Mouse (Mus musculus) CD4-positive, CD25-positive, alpha-beta regulatory T cell, adult 2 months (primary cell): ENCODE data around the gene Mthfd2.
"Not testable (repeated sequence)": the region's sequence is repeated elsewhere in the genome, so short reads cannot be mapped to it uniquely, and the experiment has no call there.

Source experiments
- DNase-seq: peaks from one replicate; pipeline ENCODE4 v3.0.0-alpha.2; 2012; ENCODE audit warnings: low read depth, low spot score

Mthfd2 gene

GRCm38 (mm10) chr6:83325525-83326393 lies at the start of gene Mthfd2, which contains the start of gene Mob1a:
TSS of gene Mthfd2 (minus strand) at chr6:83325908.
TSS of gene Mob1a (plus strand) at chr6:83326016.
- DNase-seq = peak; percentile 97

GRCm38 (mm10) chr6:83373704-83374300 lies 48.1 kb upstream of the Mthfd2 start:
- DNase-seq = no peak

GRCm38 (mm10) chr6:83371350-83371749 lies 45.6 kb upstream of the Mthfd2 start:
- no peak for DNase-seq

GRCm38 (mm10) chr6:83370316-83370965 lies 44.7 kb upstream of the Mthfd2 start:
- DNase-seq = no peak

GRCm38 (mm10) chr6:83363075-83363474 lies 37.4 kb upstream of the Mthfd2 start:
- no peak for DNase-seq

GRCm38 (mm10) chr6:83361523-83362248 lies 36.0 kb upstream of the Mthfd2 start:
- no peak for DNase-seq

- no peak for DNase-seq
These were observed 31.7 kb upstream of the Mthfd2 start for GRCm38 (mm10) chr6:83357436-83357835.

- peak; percentile 89 for DNase-seq
These were observed 30.9 kb upstream of the Mthfd2 start for GRCm38 (mm10) chr6:83356569-83357138.

- DNase-seq = no peak
These were observed 29.4 kb upstream of the Mthfd2 start for GRCm38 (mm10) chr6:83354856-83355781.

- DNase-seq = no peak
These were observed 27.1 kb upstream of the Mthfd2 start for GRCm38 (mm10) chr6:83352666-83353410.

GRCm38 (mm10) chr6:83351490-83352160 lies 25.9 kb upstream of the Mthfd2 start:
- no peak for DNase-seq

GRCm38 (mm10) chr6:83350851-83351405 lies 25.2 kb upstream of the Mthfd2 start:
- no peak for DNase-seq

GRCm38 (mm10) chr6:83350172-83350571 lies 24.5 kb upstream of the Mthfd2 start:
- no peak for DNase-seq

- DNase-seq = peak; percentile 92
These were observed 23.7 kb upstream of the Mthfd2 start for GRCm38 (mm10) chr6:83349274-83349958.

- no peak for DNase-seq
These were observed 23.2 kb upstream of the Mthfd2 start, which contains the start of gene Bola3 for GRCm38 (mm10) chr6:83348873-83349272. TSS of gene Bola3 (plus strand) at chr6:83349147.

GRCm38 (mm10) chr6:83347916-83348315 lies 22.2 kb upstream of the Mthfd2 start:
- DNase-seq = no peak

GRCm38 (mm10) chr6:83345285-83345684 lies 19.6 kb upstream of the Mthfd2 start:
- not testable (repeated sequence) for DNase-seq

GRCm38 (mm10) chr6:83342957-83343356 lies 17.2 kb upstream of the Mthfd2 start:
- DNase-seq = no peak
